Mouse (Mus musculus): Measurements from ENCODE around the gene Angptl2.

DNA sequence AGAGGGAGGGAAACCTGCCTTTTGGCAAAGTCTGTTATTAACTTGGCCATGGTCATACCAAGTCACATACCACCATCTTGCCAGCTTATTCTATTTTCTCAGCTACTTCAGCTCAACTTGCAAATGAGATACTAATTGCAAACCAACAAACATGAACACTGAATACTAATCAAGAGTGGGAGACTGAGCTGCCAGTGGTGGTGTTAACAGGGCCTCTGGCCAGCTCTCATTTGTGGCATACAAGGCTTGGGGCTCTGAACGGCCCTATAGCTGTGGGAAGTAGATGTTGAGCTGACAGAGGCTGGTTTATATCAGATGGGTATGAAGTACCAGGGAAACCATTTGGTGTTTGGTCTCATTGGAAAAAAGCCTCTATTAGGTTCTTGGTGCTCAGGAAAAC is 51.2 kb downstream of the Angptl2 start:
- TF ChIP-seq CTCF (IDR thresholded peaks at IDR 0.05; ENCODE audit: borderline replicate concordance, insufficient read depth, low read length) (no peak), POLR2A (IDR thresholded peaks at IDR 0.05; ENCODE audit: low read depth, low read length) (no peak)

All from embryonic fibroblast, embryonic 13.5 days (primary cell).